Mouse (Mus musculus) T-helper 17 cell (primary cell): ENCODE data around the gene Kcnc1.

Experiments used
- in situ Hi-C, 2 experiments: fragments of 300-600 bp; cut with MboI, MseI; formaldehyde crosslinking; loops; 1 replicate in 1 of 2; 2 replicates in 1 of 2; pipeline ENCODE4 v1.15.1; 2025; ENCODE audit warnings: high pct_unique_total_duplicates in 2 of 2

The Kcnc1 gene

GRCm38 (mm10) chr7:46393718-46394511, 2.4 kb upstream of the Kcnc1 start:
- in situ Hi-C loops, result loop anchor here in 1 of 2 experiments (5.0 kb wide), 1 partner anchor 213 kb away; no protein-coding TSS in a partner anchor

DNA sequence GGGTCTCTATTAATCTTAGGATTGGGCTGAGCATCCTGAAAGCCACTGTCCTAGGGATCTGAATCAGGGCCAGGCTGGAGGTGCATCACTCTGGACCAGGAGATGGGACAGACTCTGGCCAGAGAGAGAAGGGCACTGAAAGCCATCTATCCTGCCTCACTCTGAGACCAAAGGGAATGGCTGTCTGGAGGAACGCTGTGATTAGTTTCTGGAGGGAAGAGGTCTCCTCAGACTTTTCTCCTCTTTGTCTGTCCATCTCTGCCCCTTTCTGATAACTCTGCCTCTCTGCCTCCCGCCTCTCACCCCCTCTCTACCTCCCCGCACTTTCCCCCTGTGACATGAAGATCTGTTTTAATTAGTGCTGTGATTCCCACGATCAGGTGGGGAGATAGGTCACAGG, 1.4 kb upstream of the Kcnc1 start:
- in situ Hi-C loops, result loop anchor here in 1 of 2 experiments (5.0 kb wide), 1 partner anchor 212 kb away; no protein-coding TSS in a partner anchor

- in situ Hi-C loops, result no loop called here
These were observed 726 bp upstream of the Kcnc1 start for GRCm38 (mm10) chr7:46395571-46395970.

DNA sequence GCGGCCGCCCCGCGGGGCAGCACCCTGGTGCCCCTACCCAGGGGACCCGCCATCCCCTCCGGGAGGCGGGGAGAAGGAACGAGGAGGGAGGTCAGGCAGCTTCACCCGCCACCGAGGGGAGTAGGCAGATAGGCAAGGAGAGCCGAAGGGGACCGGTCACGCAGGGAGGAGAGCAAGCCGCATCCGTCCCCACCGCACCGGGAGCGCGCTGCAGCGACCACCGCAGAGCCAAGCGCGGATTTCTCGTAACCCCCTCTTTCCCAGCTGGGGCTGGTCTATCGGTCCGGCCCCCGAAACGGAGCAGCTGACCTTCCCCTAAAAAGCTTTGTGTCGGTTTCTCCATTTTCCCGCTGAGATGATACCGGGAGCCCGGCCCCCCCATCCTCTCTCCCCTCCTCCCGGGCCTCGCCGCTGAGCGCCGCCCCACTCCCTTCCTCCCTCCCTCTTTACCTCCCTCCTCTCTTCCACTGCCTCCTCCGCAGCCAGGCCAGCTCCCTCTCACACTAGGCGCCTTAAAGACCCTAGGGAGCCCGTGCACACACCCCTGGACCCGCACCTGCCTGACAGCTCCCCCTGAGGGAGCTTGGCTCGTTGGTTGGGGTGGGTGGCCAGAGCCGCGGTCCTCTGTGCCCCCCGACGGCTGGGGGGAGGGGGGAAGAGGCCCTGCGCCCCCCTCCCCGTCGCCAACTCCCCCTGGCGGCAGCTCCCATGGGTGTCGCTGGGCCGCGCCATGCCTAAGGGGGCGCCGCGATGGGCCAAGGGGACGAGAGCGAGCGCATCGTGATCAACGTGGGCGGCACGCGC, 833 bp downstream of the Kcnc1 start:
- in situ Hi-C loops, result no loop called here

- in situ Hi-C loops, result no loop called here
These were observed 1.5 kb downstream of the Kcnc1 start for GRCm38 (mm10) chr7:46397732-46398333.

- in situ Hi-C loops, result no loop called here
These were observed 2.3 kb downstream of the Kcnc1 start for GRCm38 (mm10) chr7:46398612-46399011.

DNA sequence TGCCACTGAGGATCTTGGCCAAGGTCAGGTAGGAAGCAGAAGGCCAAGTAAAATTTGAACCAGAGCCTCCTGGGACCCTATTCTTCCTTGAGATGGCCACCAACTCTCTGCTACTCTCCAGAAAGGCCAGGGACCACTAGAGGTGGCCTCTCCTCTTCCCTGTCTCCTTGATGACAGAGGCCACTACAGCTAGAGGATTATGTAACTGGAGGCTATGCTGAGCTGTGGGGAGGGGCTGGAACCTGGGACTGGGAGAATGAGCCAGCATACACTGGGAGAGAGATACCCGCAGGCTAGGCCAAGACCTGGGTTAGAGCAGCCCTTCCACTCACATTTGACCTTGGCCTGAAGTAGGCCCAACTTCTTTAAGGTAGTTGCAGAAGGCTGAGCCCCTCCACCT, 3.4 kb downstream of the Kcnc1 start:
- in situ Hi-C loops, result no loop called here

DNA sequence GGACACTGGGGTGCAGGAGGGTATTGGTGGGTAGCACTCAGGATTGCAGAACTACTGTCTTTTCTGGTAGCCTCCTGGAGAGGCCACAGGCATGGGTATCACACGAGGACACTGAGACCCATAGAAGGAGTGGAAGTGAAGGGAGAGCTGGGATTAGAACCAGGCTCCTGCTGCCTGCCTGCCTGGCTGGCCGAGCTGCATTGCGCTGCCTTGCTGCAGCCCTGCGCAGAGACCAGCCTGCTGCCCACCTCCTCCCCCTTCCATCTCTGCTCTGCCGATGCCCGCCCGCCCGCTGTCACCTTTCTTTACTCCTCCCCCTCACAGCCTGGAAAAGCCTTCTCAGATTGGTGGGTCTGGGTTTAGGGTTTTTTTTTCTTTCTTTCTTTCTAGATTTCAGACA, 4.0 kb downstream of the Kcnc1 start:
- in situ Hi-C loops, result no loop called here

DNA sequence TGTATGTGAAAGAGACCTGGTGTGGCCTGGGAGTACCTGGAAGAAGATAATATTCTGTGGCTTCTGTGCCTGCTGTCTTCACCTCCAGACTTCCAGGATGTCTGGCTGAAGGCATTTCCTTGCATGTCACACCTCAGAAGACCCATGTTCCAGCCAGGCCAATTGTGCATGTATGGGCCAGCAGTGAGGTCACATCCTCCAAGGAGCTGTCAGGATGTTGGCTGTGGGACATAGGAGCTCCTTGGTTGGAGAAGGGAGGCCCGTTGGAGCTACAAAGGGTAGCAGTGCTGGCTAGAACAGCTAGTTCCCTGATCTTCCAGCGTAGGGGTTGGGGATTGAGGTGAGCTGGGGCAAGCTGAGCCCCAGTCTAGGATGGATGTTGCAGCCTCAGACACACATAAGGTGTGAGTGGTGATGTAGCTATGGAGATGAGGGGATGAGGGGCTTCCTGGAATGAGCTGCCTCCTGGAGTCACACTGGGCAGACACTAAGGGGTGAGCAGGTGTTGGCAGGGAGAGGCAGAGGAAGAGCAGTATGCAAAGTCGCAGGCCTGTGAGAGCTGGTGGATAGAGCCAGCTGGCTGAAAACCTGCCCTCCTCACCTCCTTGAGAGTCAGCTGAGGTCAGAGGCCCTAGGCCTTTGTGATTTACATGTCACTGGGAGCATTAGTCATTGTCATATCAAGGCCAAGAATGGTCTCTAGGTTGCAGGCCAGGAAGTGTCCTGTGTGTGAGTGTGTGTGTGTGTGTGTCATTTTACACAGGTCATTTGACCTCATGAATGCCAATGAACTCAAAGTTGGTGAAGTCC, 5.3 kb downstream of the Kcnc1 start:
- in situ Hi-C loops, result no loop called here

DNA sequence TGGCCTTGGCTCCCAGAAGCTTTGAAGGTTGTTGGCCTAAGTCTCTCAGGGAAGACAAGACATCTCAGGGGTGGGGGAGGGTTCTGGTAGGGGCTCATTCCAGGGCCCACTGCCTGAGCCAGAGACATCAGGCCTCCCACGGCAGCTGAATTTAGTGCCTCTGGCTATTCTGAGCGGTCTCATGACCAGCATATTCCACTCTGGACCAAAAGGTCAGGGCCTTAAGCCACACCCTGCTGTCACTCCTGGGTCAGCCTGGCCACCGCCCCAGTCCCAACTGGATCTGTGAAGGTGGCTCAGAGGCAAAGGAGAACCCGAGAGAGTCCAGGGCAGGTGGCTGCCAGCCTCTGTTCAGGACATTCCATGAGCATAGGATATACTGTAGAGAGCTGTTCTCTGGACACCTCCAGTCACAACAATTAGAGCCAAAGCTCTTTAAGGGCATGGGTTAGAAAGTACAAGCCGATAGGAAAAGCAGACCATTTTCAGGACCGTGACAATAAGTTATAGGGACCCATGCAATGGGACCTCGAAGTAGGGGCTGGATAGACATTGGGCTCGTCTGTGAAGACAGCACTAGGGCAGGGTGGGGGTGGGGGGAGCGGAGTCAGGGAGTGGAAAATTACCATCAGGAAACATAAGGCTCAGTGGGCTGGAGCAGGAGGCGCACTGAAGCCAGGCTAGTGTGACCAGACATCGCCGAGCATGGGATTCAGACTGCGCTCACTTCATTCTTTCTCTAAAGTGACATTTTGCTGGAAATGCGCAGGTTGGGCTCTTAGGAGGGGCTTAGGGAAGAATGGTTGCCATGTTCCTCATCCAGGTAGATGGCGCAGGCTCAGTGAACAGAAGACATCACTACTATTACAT, 7.6 kb downstream of the Kcnc1 start:
- in situ Hi-C loops, result no loop called here

DNA sequence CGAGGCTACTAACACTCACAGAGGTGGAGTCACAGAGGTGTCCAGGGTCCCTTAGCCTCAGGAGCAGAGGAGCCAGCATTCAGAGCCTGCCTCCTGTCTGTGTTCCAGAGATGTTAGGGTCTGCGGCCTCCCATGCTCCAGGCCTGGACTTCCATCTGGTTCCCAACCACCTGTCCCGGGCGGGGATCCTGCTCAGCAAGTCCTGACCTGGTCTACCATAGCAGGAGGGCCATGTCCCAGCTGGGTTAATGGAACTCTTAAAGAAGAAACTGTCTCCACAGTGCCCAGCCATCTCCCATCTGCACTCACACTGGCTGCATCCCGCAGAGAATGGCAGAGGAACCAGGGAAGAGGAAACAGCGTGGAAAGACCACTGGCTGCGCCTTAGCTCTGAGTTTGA, 8.5 kb downstream of the Kcnc1 start:
- in situ Hi-C loops, result no loop called here

DNA sequence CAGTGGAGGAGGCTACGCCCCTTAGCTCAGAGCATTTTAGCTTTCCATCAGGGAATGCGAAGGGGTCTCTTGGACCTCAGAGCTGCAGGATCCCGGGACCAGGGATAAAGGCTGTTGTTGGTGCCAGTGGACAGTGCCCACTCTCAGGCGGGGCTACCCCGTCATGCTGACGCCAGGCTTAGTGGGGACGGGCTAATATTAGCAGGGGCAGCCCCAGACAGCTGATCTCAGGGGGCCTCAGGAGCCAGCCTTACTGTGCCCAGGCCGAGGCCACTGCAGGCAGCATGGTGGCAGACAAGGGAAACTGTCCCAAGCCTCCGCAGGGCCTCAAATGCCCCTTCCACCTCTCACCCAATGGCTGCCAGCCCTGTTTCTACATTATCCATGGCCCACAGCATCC, 12.3 kb downstream of the Kcnc1 start:
- in situ Hi-C loops, result no loop called here

DNA sequence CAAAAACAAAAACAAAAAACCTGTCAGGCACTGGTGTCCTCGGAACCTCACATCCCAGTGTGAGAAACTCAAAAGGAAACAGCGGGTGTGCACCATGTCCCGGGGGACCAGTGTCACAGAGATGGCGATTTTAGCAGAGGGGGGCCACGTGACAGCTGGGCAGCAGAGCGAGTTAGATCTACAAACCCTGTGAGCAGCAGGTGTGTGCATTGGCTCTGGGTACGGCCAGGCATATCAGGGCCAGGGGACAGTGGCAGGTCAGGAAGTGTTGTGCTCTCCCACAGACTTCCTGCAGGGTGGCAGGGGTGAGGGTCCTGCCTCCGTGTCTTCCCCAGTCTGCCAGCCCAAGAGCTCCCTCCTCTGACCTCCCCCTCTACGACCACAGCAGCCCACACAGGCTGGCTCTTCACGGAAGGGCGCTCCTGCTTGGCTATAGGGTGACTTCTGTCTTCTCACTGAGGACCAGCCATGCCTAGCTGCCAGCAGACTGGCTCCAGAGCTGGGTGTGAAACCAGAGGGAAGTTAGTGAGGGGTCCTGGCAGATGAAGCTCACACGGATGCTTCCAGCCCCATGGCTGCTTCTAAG, 13.0 kb downstream of the Kcnc1 start:
- in situ Hi-C loops, result no loop called here

- in situ Hi-C loops, result no loop called here
These were observed 14.4 kb downstream of the Kcnc1 start for GRCm38 (mm10) chr7:46410727-46411126.

- in situ Hi-C loops, result no loop called here
These were observed 16.5 kb downstream of the Kcnc1 start for GRCm38 (mm10) chr7:46412823-46413222.

DNA sequence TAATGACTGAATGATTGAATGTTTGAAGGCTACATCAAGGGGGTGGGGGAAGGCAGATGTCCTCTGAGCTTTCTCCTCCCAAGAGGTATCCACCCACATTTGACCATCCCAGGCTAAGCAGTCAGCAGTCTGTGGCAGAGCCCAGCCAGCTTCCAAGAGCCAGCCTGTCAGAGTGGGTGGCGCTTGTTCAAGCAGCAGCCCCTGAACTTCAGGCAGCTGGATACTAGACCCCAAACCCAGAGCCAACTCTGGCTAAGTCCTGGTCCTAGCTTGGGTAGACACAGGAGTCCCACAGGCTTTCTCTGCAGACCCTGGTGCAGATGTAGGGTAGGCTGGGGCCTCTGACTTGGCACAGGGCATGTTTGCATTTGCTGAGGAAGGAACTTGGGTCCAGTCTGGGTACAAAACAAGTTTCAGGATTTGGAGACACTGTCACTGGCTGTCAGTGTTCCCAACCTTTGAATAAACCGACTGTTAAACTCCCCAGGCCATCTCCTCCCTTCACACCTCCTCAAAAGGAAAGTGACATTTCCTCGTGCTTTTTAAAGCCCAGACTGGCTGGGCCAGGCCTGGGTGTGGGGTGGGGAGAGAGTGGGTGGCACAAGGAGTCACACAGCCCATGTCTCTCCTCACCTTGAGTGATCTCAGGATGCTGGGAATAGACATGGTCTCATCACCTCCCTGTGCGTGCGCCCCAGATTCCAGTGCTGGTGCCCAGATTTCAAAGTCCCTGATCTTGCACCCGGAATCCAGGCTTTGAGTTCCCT, 17.8 kb downstream of the Kcnc1 start:
- in situ Hi-C loops, result no loop called here

DNA sequence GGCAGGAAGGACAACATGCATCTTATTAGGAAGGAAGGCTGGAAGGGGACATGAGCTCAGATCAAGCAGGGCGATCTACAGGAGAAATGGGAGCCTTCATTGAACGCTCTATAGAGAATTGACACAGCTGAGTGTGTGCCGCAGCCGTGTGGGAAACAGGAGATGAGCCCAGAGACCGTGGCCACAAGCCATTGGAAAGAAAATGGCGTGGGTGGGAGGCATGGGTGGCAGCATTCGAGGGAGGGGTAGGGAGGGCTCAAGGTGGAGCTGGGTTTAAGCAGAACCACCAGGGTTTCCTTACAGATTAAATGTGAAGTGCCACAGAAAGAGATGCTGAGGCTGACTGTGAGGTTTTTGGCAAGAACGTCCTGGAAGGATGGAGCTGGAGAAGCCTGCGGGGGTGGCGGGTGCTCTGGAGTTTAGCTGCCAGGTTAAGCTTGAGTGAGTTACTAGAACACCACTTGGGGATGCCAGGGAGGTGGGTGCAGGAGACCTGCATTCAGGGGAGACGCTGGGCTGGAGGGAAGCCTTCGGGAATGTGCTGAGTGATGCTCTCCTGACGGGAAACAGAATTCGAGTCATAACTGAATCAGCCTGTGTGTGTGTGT, 19.6 kb downstream of the Kcnc1 start:
- in situ Hi-C loops, result no loop called here

DNA sequence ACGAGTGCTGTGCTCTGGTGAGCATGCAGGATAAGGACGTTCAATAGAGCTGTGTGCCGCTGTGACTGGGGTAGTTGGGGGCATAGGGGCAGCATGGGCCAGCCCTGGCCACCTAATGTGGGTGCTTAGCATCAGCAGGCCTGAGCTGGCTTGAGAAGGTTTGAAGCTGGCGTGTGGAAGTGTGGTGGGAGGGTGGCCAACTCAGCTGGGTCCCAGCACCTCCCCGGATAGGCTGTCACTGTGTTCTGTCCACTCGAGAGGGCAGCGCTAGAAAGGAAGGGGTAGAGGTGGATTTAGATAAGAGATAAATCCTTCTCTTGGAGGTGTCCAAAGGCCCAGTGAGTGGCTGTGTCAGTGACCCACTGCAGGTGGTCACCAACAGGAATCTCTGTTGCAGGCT, 21.2 kb downstream of the Kcnc1 start:
- in situ Hi-C loops, result no loop called here

DNA sequence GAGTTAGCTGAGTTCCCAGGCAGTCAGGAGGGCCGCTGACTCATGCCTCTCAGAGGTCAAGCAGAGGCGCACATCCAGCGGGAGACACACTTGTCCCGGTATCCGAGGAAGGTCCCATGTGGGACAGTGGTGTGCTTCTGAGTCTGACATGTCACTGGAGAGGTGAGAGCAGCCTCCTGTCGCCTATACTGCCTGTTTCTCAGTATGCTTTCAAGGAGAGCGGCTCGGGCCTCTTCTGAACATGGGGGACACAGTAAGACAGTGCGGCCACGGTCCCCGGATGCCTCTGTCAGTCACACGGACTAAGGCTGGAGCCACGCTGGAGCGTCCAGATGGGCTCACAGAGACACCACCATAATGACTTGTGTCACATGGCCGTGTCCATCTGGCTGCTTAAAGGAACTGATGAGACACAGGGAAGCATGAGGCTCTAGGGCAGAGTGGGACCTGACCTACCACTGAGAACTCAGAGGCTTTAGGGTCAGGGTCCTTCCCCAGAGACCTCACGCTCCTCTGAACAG, 21.9 kb downstream of the Kcnc1 start:
- in situ Hi-C loops, result no loop called here
